Mouse (Mus musculus) heart, embryonic 11.5 days (tissue): ENCODE measurements around the gene Odr4. TPM values are rescaled to one million over a fixed set of nuclear protein-coding genes. Genes with fewer than 3 reads are reported as not detected.

Experiments used
- ATAC-seq: fragments of 200-750 bp; cut with Nextera tagmentation; replicated peaks from 2 replicates; pipeline ENCODE4 v1.8.0; 2017; ENCODE audit warnings: moderate library complexity; ENCODE audit not compliant: insufficient number of reproducible peaks, low FRiP score, low TSS enrichment
- H3K27ac ChIP-seq: fragments of 300-500 bp; sonication (generic); 2 replicates; pipeline ENCODE4 v1.5.1; 2014; ENCODE audit warnings: mild to moderate bottlenecking, low read depth, low read length
- H3K27me3 ChIP-seq: fragments of 300-500 bp; sonication (generic); 2 replicates; pipeline ENCODE4 v1.6.1; 2014; ENCODE audit warnings: mild to moderate bottlenecking, low read length, mixed read lengths; ENCODE audit not compliant: control insufficient read depth, insufficient read depth
- H3K36me3 ChIP-seq: fragments of 300-500 bp; sonication (generic); 2 replicates; pipeline ENCODE4 v1.6.1; 2014; ENCODE audit warnings: mild to moderate bottlenecking, low read length, moderate library complexity, mixed read lengths; ENCODE audit not compliant: control insufficient read depth, insufficient read depth
- H3K4me1 ChIP-seq: fragments of 300-500 bp; sonication (generic); 2 replicates; pipeline ENCODE4 v1.6.1; 2014; ENCODE audit warnings: low read length; ENCODE audit not compliant: control insufficient read depth, insufficient read depth
- H3K4me2 ChIP-seq: fragments of 300-500 bp; sonication (generic); 2 replicates; pipeline ENCODE4 v1.6.1; 2014; ENCODE audit warnings: mild to moderate bottlenecking, moderate library complexity
- H3K4me3 ChIP-seq: fragments of 300-500 bp; sonication (generic); 2 replicates; pipeline ENCODE4 v1.5.1; 2014; ENCODE audit warnings: low read depth, low read length
- H3K9ac ChIP-seq: fragments of 300-500 bp; sonication (generic); 2 replicates; pipeline ENCODE4 v1.6.1; 2014; ENCODE audit warnings: mild to moderate bottlenecking, low read depth, low read length, moderate library complexity
- H3K9me3 ChIP-seq: fragments of 300-500 bp; sonication (generic); replicated peaks from 2 replicates; pipeline ENCODE4 v1.6.1; 2016; ENCODE audit warnings: low read length; ENCODE audit not compliant: control insufficient read depth
- WGBS: fragments of 180-500 bp; shearing (Covaris S2); extraction: QIAGEN DNeasy Blood & Tissue Kit; methylation state at CpG from one replicate; pipeline ENCODE4 v1.1.7; 2014; ENCODE audit not compliant: insufficient replicate concordance; 5-methylcytosine and 5-hydroxymethylcytosine counted together
- polyA plus RNA-seq: library from polyadenylated mRNA; unstranded; fragments of >200 nt; fragmentation: Nextera tagmentation; extraction: Ambion mirVana; gene quantifications from 2 replicates; pipeline ENCODE4 v1.2.1, GENCODE M21; 2014

Odr4 gene
- polyA plus RNA-seq, 1 experiment from 2014 or later, result 35.3 TPM

DNA sequence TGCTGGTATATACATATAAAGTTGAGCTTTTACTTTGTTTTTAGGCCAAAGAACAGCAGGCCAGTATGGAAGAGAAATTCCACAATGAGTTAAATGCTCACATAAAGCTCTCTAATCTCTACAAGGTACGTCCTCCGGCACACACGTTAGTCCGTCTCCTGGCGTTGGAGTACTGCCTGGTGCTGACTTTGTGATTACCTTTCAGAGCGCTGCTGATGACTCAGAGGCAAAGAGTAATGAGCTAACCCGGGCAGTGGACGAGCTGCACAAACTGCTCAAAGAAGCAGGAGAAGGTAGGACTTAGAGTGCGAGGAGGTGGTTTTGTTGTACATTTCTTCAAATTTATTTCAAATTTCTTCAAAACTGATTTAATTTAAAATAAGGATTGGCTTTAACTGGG is 14.4 kb upstream of the Odr4 start:
- ATAC-seq, result no peak
- WGBS, result 78% methylated on average over 9 of the region's 9 CpGs

DNA sequence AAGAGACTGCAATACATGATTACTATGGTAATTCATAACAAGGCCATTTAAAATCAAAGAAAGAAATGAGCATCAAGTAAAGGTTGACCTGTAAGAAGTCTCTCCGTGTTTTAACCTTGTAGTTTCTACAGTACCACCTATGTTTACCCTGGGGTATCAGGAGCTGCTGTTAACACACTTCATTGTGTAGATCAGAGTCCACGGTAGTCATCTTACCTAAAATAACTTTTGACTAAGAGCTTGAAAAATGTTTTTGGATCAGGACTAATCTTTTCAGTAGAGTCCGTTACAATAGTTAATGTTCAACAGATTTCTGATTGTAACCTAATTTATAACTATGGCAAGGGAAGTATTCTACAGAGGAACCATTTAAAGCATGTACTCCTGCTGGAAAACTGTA is 11.7 kb upstream of the Odr4 start:
- H3K27me3 ChIP-seq, result no peaks in the 10 kb centered on the region
- H3K9ac ChIP-seq, result no peak overlapping the region
- H3K36me3 ChIP-seq, result peaks cover 23% of the 10 kb centered on the region
- no peaks in the 10 kb centered on the region for H3K4me1 ChIP-seq
- no peak overlapping the region for H3K4me3 ChIP-seq
- H3K27ac ChIP-seq, result no peak overlapping the region
- no peak overlapping the region for H3K4me2 ChIP-seq
- no peaks in the 10 kb centered on the region for H3K9me3 ChIP-seq
- ATAC-seq, result no peak
- whole genome bisulfite sequencing, result 85% methylated on average over 3 of the region's 3 CpGs

More for the DNA sequence above, 14.4 kb upstream of the Odr4 start:
- Histone ChIP-seq H3K4me3 (no peak overlapping the region), H3K4me1 (no peaks in the 10 kb centered on the region), H3K27ac (no peak overlapping the region), H3K4me2 (no peak overlapping the region), H3K27me3 (no peaks in the 10 kb centered on the region), H3K9ac (no peak overlapping the region), H3K9me3 (no peaks in the 10 kb centered on the region), H3K36me3 (peaks cover 30% of the 10 kb centered on the region)

GRCm38 (mm10) chr1:150403914-150404313 is 11.0 kb upstream of the Odr4 start:
- no peak overlapping the region for H3K27ac ChIP-seq
- peaks cover 17% of the 10 kb centered on the region for H3K36me3 ChIP-seq
- 90% methylated on average over 3 of the region's 3 CpGs for WGBS
- ATAC-seq, result no peak
- no peak overlapping the region for H3K9ac ChIP-seq
- H3K9me3 ChIP-seq, result no peaks in the 10 kb centered on the region
- no peaks in the 10 kb centered on the region for H3K27me3 ChIP-seq
- H3K4me2 ChIP-seq, result no peak overlapping the region
- H3K4me3 ChIP-seq, result no peak overlapping the region
- no peaks in the 10 kb centered on the region for H3K4me1 ChIP-seq

DNA sequence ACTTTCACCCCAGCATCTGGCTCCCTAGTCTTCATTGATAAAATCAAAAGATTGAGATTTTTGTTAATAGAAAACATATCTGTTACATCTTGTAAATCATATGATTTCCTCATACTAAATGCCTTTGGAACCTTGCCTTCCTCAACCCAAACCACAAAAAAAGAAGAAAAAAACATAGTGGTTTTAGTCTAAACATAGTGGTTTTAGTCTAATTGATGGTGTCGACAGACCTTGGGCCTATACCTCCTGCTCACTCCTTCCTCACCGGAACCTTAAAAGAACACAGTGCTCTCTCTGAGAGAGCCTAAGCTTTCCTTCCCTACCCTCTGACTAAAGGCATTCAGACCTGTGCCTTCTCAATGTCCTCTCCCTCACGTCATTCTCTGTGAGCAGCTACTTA is 3.1 kb upstream of the Odr4 start:
- H3K9me3 ChIP-seq, result no peaks in the 10 kb centered on the region
- no peak overlapping the region for H3K27ac ChIP-seq
- H3K9ac ChIP-seq, result no peak overlapping the region
- ATAC-seq, result no peak
- H3K4me2 ChIP-seq, result no peak overlapping the region
- WGBS, result 90% methylated on average over 3 of the region's 3 CpGs
- peaks cover 17% of the 10 kb centered on the region for H3K36me3 ChIP-seq
- H3K4me3 ChIP-seq, result no peak overlapping the region
- no peaks in the 10 kb centered on the region for H3K27me3 ChIP-seq
- H3K4me1 ChIP-seq, result 0 out of 2 replicates have a peak, but pooled peaks cover 4% of the 10 kb centered on the region

- 0 out of 2 replicates have a peak, but pooled peaks cover 4% of the 10 kb centered on the region for H3K4me1 ChIP-seq
- H3K36me3 ChIP-seq, result peaks cover 14% of the 10 kb centered on the region
- WGBS, result 1% methylated on average over 27 of the region's 27 CpGs
- ATAC-seq, result peak; percentile 43
- H3K27me3 ChIP-seq, result no peaks in the 10 kb centered on the region
- peak overlapping the region; percentile 69 for H3K4me2 ChIP-seq
- H3K4me3 ChIP-seq, result peak overlapping the region; percentile 83
- peak overlapping the region; percentile 95 for H3K27ac ChIP-seq
- H3K9me3 ChIP-seq, result no peaks in the 10 kb centered on the region
- H3K9ac ChIP-seq, result peak overlapping the region; percentile 91
Observed at GRCm38 (mm10) chr1:150393488-150393852, 590 bp upstream of the Odr4 start.

DNA sequence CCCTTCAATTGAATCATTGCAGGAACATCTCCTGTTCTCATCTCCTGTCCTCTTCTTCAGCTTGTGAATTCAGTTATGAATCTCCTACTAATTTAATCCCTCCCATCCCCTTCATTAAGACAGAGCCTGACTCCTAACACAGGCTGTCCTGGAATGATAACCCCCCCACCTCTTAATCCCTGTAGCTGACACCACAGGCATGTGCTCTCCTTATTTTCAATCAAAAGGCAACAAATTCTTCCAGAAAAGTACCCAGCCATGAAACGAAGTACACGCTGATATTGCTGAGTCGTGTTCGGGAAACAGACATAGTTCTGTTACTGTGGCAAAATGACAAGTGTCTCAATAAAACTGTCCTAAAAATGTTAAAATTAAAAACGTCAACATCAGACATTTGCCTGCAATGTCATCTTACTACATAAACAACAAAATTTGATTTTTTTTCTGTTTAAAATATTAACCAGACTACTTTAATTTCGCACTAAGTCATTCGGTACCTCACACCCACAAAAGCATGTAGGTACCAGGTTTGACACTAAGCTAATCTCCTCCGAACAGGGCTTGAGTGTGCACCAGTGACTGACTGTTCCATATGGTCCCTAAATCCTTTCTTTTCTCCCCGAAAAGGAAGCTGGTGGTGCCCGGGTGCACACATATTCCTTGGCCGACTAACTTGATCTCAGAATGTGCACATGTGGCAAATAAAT is 796 bp downstream of the Odr4 start:
- Histone ChIP-seq H3K4me3 (peak overlapping the region; percentile 83), H3K9ac (peak overlapping the region; percentile 62), H3K4me1 (0 out of 2 replicates have a peak, but pooled peaks cover 4% of the 10 kb centered on the region), H3K27ac (0 out of 2 replicates have a peak overlapping the region, but pooled peaks have one; percentile 95), H3K36me3 (peaks cover 15% of the 10 kb centered on the region), H3K4me2 (peak overlapping the region; percentile 57), H3K27me3 (no peaks in the 10 kb centered on the region), H3K9me3 (no peaks in the 10 kb centered on the region)
- 0 out of 2 replicates have a peak, but pooled peaks have one; percentile 0 for ATAC-seq
- WGBS, result 20% methylated on average over 11 of the region's 11 CpGs

- H3K9ac ChIP-seq, result no peak overlapping the region
- 85% methylated on average over 6 of the region's 6 CpGs for WGBS
- no peak overlapping the region for H3K27ac ChIP-seq
- ATAC-seq, result no peak
- no peaks in the 10 kb centered on the region for H3K27me3 ChIP-seq
- no peaks in the 10 kb centered on the region for H3K9me3 ChIP-seq
- no peak overlapping the region for H3K4me2 ChIP-seq
- 0 out of 2 replicates have a peak, but pooled peaks cover 4% of the 10 kb centered on the region for H3K4me1 ChIP-seq
- no peak overlapping the region for H3K4me3 ChIP-seq
- H3K36me3 ChIP-seq, result peaks cover 4% of the 10 kb centered on the region; the same call in 1 of the 2 replicates
Observed at GRCm38 (mm10) chr1:150389390-150390129, 3.3 kb downstream of the Odr4 start.

DNA sequence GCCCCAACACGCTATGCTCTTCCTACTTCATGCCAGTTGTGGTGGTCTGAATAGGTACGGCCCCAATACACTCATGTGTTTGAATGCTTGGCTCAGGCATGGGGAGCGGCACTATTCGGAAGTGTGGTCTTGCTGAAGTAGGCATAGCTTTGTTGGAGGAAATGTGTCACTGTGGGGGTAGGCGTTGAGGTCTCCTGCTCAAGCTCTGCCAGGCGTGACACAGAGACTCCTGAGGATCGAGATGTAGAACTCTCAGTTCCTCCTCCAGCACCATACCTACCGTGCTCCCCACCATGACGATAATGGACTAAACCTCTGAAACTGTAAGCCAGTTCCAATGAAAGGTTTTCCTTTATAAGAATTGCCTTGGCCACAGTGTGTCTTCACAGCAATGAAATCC is 5.3 kb downstream of the Odr4 start:
- 90% methylated on average over 9 of the region's 9 CpGs for WGBS
- H3K36me3 ChIP-seq, result peaks cover 6% of the 10 kb centered on the region; the same call in 1 of the 2 replicates
- H3K9me3 ChIP-seq, result no peaks in the 10 kb centered on the region
- no peak overlapping the region for H3K4me3 ChIP-seq
- no peak for ATAC-seq
- 0 out of 2 replicates have a peak, but pooled peaks cover 4% of the 10 kb centered on the region for H3K4me1 ChIP-seq
- no peak overlapping the region for H3K9ac ChIP-seq
- H3K4me2 ChIP-seq, result no peak overlapping the region
- no peaks in the 10 kb centered on the region for H3K27me3 ChIP-seq
- H3K27ac ChIP-seq, result no peak overlapping the region
